Mouse (Mus musculus): ENCODE results near the gene Pef1.

Gene Pef1

GRCm38 (mm10) chr4:130101183-130101582 is 1.2 kb upstream of the Pef1 start:
- peak; percentile 49 for DNase-seq

- no peak for DNase-seq
These were observed 1.3 kb downstream of the Pef1 start for GRCm38 (mm10) chr4:130103632-130104031.

- no peak for DNase-seq
These were observed 2.2 kb downstream of the Pef1 start for GRCm38 (mm10) chr4:130104584-130104983.

- no peak for DNase-seq
These were observed 4.7 kb downstream of the Pef1 start for GRCm38 (mm10) chr4:130107065-130107443.

GRCm38 (mm10) chr4:130107444-130108131 is 5.2 kb downstream of the Pef1 start:
- peak; percentile 99 for DNase-seq

GRCm38 (mm10) chr4:130108929-130109328 is 6.6 kb downstream of the Pef1 start:
- no peak for DNase-seq

- DNase-seq = no peak
These were observed 7.3 kb downstream of the Pef1 start for GRCm38 (mm10) chr4:130109666-130110065.

DNA sequence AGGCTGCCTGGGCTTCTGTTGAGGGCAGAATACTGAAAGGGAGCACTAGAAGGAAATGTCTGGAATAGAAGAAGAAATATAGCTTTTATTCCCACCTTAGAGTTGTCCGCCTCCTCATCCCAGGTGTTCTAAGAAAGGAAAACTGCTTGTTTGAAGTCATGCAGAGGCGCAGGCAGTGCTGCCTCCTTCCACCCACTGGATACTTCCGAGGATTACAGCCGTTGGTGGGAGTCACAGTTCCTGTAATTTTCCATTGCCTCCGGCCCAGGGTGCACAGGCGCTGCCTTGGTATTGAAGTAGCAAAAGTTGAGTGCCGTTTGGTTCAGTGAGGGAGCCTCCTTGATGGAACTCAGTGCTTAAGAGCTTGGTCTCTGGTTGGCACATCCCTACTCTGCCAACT is 7.7 kb downstream of the Pef1 start:
- DNase-seq = no peak

DNA sequence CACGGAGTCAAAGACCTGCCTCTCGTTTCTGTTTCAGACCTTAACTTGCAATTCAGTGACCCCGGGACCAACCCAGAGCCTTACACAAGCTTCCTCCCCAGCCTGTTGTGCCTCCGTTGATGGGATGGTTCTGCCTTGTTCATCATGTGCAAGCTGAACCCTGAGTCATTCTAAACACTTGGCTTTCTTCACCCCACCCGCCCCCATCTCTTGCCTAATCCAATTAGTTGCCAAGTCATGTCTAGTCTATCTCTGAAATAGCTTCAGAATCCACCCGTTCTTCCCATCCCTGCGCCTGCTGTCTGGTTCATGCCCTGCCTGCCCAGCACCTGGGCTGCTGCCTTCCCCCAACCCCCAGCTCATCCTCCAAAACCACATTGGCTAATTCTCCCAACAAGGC is 9.9 kb downstream of the Pef1 start:
- DNase-seq = no peak

GRCm38 (mm10) chr4:130112732-130113131 is 10.4 kb downstream of the Pef1 start:
- no peak for DNase-seq

DNA sequence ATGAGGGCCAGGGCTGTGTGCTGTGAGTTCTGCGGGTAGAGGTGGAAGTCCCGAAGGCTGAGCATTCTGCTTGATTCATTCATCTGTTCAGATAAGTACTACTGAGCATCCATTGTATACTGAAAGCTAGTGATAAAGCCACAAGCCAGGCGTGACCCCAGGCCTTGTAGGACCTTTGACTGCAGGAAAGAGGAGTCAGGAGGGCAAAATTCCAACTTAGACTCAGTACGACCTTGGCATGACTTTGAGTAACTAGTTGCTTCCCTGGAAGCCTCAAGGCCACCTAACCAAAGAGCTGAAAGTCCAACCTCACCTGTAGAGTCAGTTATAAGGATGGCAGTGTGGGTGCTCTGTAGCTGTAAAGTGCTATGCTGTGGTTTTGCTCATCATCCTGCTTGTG is 18.4 kb downstream of the Pef1 start:
- DNase-seq = no peak

DNA sequence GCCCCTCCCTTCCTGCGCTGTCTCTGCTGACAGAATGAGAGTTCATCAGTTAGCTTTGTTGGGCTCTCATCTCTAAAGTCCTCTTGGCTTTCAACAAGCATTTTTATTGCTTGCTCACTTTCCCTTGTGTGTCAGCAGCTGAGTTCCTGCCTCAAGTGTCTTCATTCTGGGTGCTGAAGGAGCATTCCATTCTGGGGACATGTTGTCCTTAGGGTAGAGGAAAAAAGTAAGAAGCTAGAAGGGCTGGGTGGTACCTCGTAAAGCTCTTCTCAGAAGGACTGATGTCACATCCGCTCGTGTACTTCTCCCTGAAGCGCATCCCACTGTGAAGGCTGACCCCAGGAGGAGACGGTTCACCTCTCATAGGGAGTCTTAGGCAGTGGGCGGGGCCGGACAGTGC is 19.2 kb downstream of the Pef1 start:
- DNase-seq = no peak

GRCm38 (mm10) chr4:130123020-130123419 is 20.7 kb downstream of the Pef1 start:
- no peak for DNase-seq

- no peak for DNase-seq
These were observed 21.8 kb downstream of the Pef1 start for GRCm38 (mm10) chr4:130124110-130124509.

- DNase-seq = no peak
These were observed 22.8 kb downstream of the Pef1 start for GRCm38 (mm10) chr4:130125164-130125563.

DNA sequence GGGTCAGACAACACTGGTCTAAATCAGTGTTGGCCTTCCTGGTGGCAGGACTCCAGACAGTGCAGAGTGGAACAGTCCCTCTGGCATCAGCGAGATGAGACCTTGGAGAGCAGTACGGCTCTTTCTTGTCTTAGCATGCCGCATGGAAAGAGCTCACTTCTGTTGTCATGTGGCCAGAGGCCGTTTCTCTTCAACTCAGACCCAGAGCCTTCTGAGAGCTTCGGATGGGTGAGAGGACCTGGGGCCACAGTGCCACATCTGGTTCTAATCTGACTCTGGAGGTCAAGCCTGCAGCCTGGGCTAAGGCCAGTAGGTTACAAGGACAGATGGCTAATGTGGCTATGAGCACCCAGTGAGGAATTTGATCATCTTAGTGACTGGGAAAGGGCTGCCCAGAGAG is 23.6 kb downstream of the Pef1 start:
- DNase-seq = no peak

GRCm38 (mm10) chr4:130128907-130129306 is 26.5 kb downstream of the Pef1 start:
- no peak for DNase-seq

DNA sequence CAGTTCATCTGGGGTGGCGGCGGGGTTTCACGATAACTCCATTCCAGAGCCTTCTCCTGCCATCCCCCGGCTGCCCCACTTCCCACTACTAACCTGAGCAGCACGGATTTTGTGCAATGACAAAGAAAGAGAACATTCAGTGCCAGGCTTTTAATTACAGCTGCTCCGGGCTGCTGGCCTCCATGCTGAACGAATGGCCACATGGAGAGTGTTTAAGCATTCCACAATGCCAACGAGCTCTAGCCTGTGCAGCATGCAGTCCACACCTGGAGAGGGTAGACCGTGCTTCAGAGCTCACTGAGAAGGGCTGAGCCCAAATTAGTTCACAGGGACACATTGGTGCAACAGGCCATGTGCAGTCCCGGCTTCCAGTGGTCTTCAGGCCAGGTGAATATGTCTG is 27.7 kb downstream of the Pef1 start:
- no peak for DNase-seq

DNA sequence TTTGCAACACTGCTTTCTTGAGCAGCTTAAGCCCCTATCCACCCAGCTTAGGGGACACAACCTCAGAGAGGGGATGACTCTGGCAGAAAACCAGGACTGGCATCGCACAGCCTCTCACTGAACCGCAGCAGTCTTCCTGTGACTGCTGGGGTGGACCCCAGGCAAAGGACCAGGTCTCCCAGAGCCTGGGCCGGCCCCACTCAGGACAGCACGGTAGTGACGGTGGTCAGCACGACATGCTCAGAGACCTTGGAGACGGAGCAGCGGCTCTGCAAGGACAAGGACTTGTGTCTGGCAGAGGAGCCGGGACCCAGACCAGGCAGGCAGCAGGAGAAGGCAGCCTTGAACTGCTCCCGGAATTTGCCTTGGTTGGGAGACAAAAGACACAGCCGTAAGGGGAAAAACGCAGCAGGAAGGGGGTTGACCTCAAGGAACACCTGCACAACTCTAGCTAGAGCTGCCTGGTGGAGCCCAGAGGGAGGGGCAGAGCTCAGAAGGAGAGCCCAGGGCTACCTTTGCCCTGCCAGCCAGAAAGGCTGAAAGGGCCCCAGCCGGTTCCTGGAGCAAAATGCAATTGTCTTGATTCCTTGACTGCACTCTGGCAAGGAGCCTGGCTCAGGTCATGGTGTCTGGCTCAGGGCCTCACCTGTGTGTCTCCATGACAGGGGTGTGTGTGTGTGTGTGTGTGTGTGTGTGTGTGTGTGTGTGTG is 28.4 kb downstream of the Pef1 start:
- no peak for DNase-seq

DNA sequence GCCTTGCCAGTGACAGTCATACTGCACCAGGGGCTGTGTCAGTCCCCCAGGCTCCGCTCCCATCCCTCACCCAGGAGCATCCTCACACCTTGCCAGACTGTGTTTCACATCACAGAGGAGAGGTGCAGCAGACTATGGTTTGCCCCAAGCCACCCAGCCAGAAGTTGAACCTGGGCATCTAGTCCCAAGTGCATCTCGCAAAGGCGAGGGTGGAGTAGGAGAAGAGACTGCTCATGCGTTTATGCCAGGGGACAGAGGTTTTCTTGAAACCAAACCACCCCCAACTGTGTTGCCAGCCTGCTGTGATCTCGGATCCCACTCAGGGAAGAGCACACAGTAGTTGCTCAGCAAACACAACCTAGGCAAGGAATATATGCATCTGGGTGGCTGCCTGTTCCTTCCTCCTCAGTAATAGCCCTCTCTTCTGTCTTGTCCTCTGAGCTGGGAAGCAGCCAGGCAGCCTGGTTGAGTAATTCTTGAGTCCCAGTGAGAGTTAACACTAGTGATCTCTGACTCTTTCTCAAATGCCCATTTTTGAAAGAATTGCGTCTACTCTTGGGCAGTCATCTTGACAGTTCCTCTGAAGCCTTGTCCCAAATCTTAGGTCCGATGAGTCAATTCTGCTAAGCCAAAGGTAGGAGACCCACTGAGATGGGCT is 29.2 kb downstream of the Pef1 start:
- DNase-seq = no peak

- no peak for DNase-seq
These were observed 31.0 kb downstream of the Pef1 start for GRCm38 (mm10) chr4:130133399-130133798.

- DNase-seq = peak; percentile 26
These were observed 36.3 kb downstream of the Pef1 start for GRCm38 (mm10) chr4:130138441-130139213.

DNA sequence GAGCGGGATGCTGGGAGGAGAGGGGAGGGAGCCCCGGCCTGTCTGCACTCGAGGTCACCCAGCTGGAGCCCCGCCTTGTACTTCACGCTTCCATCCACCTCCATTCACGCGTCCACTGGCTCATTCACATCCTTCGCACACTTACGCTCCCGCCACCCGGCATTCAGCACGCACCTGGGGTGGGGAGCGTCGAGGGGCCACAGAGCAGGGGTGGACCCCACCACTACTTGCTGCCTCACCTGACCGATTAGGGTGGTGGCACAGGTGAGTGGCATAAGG is 36.8 kb downstream of the Pef1 start, which contains the start of gene Hcrtr1:
TSS of gene Hcrtr1 (minus strand) at position 146 of the 279 bp plus-strand sequence.
- DNase-seq = no peak

DNA sequence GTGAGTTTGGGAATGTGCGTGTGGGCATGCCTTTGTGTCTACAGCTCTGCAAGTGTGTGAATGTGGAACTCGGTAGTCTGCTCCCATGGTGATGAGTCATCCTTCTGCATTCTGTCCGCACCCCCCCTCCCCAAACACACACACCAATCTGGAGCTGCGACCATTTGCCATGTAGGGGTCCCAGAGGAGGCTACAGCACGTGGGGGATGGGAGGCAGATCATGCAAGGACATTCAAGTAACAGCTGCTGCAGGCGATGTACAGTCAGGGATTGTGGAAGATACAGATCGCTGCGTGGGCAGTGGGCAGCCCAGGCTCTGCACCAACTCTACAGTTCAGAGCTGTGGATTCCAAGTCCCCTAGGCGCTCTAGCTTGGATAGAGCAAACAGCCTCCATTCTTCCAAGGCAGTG is 38.6 kb downstream of the Pef1 start:
- DNase-seq = no peak

All from cerebellum, adult 9-11 months (tissue).